Mouse (Mus musculus): ENCODE data around the gene Gm9112.
"Not testable (repeated sequence)": the region's sequence is repeated elsewhere in the genome, so short reads cannot be mapped to it uniquely, and the experiment has no call there.

Gm9112 gene

DNA sequence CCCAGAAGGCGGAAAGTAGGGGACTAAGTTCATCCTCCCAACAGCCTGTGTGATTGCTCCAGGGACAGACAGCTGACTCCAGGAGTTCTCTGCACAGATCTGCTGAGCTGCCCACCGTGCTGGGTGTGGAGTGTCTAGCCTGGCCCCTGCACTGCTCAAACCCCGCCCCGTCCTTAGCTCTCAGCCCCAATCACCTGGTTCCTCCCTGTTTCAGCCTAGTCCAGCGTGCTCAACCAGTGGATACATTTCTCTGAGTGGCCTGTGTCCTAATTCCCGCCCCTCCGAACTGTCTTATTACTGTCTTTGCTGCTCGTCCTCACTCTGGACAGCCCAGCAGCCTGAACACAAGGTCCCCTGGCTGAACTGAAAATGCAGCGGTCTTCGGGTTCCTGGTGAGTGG, at the start of gene Gm9112, which contains the start of gene Dmrtc1b:
Gm9112 (minus strand) TSS at position 101 of the 400 bp plus-strand sequence.
Dmrtc1b (plus strand) TSS at position 331 of the 400 bp plus-strand sequence.
- DNase-seq (ENCODE audit: low read depth, low spot score): not testable (repeated sequence)

DNA sequence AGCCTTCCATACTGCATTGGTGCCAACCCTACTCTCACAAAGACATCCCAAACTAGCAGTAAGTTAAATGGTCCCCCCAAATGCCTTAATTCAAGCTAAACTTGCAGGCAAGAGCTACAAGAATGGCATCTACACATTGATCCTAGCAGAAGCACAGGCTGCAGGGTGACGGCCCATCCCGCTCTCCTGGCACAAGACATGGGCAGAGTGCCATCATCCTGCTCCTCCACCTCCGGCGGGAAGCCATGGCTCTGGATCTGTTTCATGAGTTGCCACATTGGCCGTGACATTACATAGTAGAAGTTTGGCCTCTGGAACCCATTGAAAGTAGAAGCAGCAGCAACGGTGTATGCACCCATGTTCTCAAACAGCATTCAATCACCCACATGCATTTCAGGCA, 16.8 kb upstream of the Gm9112 start:
- not testable (repeated sequence) for DNase-seq (ENCODE audit: low read depth, low spot score)

DNA sequence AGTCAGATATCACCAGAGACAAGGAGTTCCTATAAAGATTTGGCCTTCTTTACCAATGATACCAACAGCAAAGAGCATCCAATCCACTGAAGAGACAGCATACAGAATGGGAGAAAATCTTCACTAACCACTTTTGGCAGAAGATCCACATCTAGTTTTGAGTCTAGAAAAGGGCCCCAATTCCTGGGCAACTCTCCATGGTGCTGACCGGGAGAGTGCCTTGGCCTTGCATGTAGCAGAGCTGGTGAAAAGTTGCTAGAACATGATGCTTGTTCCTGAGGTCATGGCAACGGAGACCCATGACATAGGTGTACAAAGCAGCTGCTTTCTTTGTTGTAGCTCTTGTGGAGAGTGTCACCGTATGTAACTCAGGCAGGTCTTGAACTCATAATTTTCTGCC, 6.8 kb downstream of the Gm9112 start:
- not testable (repeated sequence) for DNase-seq (ENCODE audit: low read depth, low spot score)

DNA sequence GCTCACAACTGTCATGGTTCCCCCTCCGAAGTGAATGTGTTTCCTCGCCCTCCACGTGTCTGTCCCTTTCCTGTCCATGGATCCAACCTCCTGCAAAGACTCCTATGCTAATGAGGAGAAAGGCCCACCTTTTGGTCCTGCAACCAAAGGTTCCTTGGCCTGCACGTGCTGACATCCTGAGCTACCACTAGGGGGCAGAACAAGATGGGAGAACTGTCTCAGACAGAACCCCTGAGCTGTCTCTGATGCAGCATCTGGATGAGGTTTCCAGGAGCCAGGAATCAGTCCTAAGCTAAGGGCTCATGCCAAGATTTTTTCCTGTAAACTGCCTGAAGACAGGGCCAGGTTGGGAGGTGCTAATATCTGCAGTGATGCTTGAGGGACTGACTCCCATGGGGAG, 18.2 kb downstream of the Gm9112 start:
- DNase-seq (ENCODE audit: low read depth, low spot score): peak; percentile 28

DNA sequence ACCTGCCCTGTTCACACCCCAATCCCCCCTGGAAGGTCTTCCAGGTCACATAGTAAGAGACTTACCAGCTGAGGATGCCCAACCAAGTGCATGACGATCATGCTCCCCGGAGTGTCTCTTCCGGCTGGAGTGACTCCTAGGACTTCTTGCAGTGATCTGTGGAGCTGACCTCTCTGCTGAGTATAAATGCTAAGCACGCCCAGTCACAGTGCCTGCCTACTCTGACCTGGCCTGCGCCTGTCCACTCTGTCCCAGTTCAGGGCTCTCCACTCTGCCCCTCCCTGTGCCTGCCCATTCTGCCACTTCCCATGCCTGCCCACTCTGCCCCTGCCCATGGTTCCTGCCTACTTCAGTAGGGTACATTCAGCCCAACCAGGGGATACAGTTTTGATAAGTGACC, 20.6 kb downstream of the Gm9112 start, which contains the start of gene Gm3880:
Gm3880 (minus strand) TSS at position 101 of the 400 bp plus-strand sequence.
- not testable (repeated sequence) for DNase-seq (ENCODE audit: low read depth, low spot score)

DNA sequence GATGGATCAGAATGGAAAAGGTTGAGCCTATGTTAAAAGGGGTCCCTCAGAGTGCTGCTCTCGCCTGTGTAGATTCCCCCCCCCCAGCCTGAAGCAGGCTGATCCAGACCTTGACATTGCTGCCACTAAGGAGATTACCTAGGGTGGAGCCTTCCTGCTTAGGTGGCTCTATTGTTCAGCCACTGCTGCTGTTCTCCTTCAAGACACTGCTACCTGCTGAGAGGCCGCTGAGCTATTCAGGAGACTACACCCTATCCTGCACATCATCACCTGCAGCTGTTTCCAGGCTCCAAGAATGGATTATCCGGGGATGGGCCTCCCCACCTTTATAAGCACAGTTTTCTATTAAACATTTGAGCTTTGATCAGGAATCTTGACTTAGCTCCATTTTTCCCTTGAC, 22.7 kb downstream of the Gm9112 start:
- DNase-seq (ENCODE audit: low read depth, low spot score): not testable (repeated sequence)

DNA sequence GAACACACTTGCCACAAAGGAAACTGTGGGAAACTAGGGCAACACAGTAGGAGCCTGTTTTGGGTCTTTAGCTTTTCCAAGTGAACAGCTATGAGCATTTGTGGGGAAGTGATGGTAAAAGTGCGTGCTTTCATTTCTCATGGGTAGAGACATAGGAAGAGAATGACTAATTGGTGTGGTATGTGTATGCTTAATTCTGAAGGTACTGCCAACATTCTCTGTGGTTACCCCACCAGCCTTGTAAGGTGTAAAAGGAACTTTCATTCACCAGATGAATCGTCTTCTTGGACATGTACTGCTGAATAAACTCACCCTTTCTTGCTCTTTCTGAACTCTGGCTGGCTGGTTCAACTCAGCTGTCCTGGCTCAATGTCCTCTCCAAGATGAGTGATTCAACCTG, 40.8 kb downstream of the Gm9112 start:
- no peak for DNase-seq (ENCODE audit: low read depth, low spot score)

DNA sequence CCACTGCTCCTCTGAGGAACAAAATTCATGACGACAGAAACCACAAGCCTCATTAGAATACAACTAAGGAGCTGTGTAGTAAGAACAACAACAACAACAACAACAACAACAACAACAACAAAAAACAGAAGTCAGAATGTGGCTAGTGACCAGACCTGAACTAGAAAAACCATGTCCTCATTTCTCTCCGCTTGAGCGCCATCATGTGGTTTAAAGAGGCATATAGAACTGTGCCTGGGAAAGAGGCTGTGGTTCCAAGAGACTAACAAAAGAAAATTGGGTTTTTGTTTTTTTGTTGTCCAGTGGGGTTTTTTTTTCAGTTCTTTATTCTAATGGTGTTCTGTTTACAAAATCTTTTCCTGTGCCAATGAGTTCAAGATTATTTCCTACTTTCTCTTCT, 46.7 kb downstream of the Gm9112 start:
- peak; percentile 23 for DNase-seq (ENCODE audit: low read depth, low spot score)
